In the genomic region with DNA sequence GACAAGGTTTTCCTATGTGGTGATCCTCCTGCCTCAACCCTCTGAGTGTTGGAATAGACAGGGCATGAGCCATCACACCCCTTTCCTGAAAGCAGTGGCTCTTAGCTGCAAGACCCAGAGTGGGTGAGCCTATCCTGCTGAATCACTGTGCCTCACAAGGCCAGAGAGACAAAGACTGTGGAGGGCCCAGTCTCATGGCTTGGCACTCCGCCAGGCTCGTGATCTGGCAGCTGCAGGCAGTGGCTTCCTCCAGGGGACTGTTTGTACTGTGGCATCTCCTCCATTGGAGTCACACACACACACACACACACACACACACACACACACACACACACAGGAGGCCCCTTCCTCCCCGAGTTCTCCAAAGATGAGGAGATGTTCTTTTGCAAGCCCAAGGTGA, we compare ENCODE assay signal across 8 mouse cellular contexts. TPM values are rescaled to one million over a fixed set of nuclear protein-coding genes. Genes with fewer than 3 reads are reported as not detected.
DNase-seq lines count a peak whose midpoint lies in the region; ATAC-seq and TF ChIP-seq lines count a peak whose summit lies in the region.

No protein-coding gene starts in this region.

- peak; percentile 74 to 76 for DNase-seq in spleen, adult 18-20 months
- no peak for DNase-seq in spleen, adult 12 weeks (ENCODE audit: low spot score)
- DNase-seq in heart, postnatal 10 days = peak; percentile 91
- DNase-seq in kidney, postnatal 4 days = peak; percentile 85 to 89
- peak; percentile 88 for DNase-seq in lung, postnatal 0 days (ENCODE audit: low spot score)
- DNase-seq in ovary, postnatal 14 days (ENCODE audit: low spot score) = peak; percentile 66
- DNase-seq in thymus, postnatal 14 days = peak; percentile 85

- intact Hi-C loops in heart, postnatal 10 days (cut with DNase I) = no loop called here

- no peak overlapping the region for H3K4me3 ChIP-seq in forebrain, embryonic 13.5 days
- no peak overlapping the region for H3K4me3 ChIP-seq in lung, postnatal 0 days (ENCODE audit: low read depth, low read length)

- ATAC-seq in forebrain, embryonic 13.5 days = peak; percentile 96
- peak; percentile 95 for ATAC-seq in lung, postnatal 0 days

- TF ChIP-seq CTCF in lung, postnatal 0 days (IDR thresholded peaks at IDR 0.05) = no peak

- H3K9ac ChIP-seq in forebrain, embryonic 13.5 days = no peak overlapping the region
- no peak overlapping the region for H3K9ac ChIP-seq in lung, postnatal 0 days (replicated peaks; ENCODE audit: low read depth)

- H3K36me3 ChIP-seq in forebrain, embryonic 13.5 days (ENCODE audit: poor library complexity, severe bottlenecking) = no peaks in the 10 kb centered on the region
- H3K36me3 ChIP-seq in lung, postnatal 0 days (ENCODE audit: insufficient read depth, low read length) = no peaks in the 10 kb centered on the region

- no peak overlapping the region for H3K4me2 ChIP-seq in forebrain, embryonic 13.5 days
- no peak overlapping the region for H3K4me2 ChIP-seq in lung, postnatal 0 days (replicated peaks; ENCODE audit: low read depth, low read length)

- no peaks in the 10 kb centered on the region for H3K9me3 ChIP-seq in forebrain, embryonic 13.5 days (replicated peaks)
- H3K9me3 ChIP-seq in lung, postnatal 0 days (ENCODE audit: low read length) = no peaks in the 10 kb centered on the region

- 25% methylated on average over 3 of the region's 3 CpGs for WGBS in forebrain, embryonic 13.5 days
- WGBS in lung, postnatal 0 days = 6% methylated on average over 3 of the region's 3 CpGs

- no peaks in the 10 kb centered on the region for H3K27me3 ChIP-seq in forebrain, embryonic 13.5 days
- H3K27me3 ChIP-seq in lung, postnatal 0 days (replicated peaks; ENCODE audit: insufficient read depth, low read length) = no peaks in the 10 kb centered on the region

- peak; percentile 81 for TF ChIP-seq EP300 in lung, postnatal 0 days (IDR thresholded peaks at IDR 0.05)

- H3K27ac ChIP-seq in forebrain, embryonic 13.5 days = peak overlapping the region; percentile 73
- H3K27ac ChIP-seq in lung, postnatal 0 days (ENCODE audit: low read length) = no peak overlapping the region

- peaks cover 23% of the 10 kb centered on the region for H3K4me1 ChIP-seq in forebrain, embryonic 13.5 days
- H3K4me1 ChIP-seq in lung, postnatal 0 days (ENCODE audit: insufficient read depth, low read depth, low read length) = no peaks in the 10 kb centered on the region

RNA-seq across cellular contexts. Expression of a gene that starts 15.0 kb away (rescaled TPM):
- polyA plus RNA-seq in forebrain, embryonic 13.5 days (2015; fragmentation: Nextera tagmentation; extraction: Ambion mirVana) = 92.2 and 131 TPM in 2 replicates
- total RNA-seq in heart, postnatal 10 days (2021) = 100 to 1,000 TPM; 806 to 812 TPM
- 120 and 128 TPM in 2 replicates for polyA plus RNA-seq in lung, postnatal 0 days (2015; fragmentation: Nextera tagmentation; extraction: Ambion mirVana)

RNA-seq across cellular contexts. Expression of a gene that starts 43.3 kb away (rescaled TPM):
- 2.1 TPM in 2 replicates for polyA plus RNA-seq in forebrain, embryonic 13.5 days (2015; fragmentation: Nextera tagmentation; extraction: Ambion mirVana)
- 1 to 10 TPM; 1.4 to 1.8 TPM for total RNA-seq in heart, postnatal 10 days (2021)
- polyA plus RNA-seq in lung, postnatal 0 days (2015; fragmentation: Nextera tagmentation; extraction: Ambion mirVana) = 1.8 TPM in 2 replicates
